Mouse (Mus musculus): ENCODE results near the gene Hid1.

Hid1 gene

DNA sequence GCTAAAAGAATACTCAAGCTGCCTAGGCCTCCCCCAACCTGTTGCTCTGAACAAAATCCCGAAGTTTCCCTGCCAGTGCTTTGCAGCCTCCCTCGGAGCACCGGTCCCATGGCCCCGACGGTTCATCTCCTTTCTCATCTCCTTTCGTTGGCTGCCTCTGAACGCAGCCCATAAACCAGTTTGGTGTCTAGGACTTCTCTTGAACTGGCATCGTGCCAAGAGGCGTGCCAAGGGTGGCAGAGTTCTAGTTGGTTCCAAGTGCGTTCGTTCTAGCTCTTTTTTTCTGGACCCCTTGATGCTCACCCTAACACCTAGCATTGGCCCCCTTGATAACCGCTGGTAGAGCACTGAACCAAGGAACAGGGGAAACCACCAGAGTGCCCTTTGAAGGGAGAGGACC lies 32.3 kb downstream of the Hid1 start:
- peak; percentile 39 for DNase-seq

DNA sequence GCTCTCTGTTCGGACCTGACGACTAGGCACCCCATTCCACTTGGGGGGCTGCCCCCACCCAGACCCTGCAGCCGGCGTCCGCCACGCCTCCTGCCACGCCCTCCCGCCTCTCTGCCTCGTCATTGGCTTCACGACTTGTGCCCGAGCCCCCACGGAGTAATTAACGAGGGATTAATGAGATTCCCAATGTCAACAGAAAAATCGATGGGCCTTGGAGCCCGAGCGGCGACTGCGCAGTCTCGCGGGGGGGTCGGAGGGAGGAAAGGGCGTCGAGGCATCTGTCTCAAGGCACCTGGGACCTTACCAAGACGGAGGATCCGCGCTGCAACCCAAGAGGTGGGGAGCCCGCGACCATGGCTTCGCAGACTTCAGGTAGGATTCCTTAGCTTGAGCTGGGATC lies 33.0 kb downstream of the Hid1 start, which contains the start of gene Otop3:
TSS of gene Otop3 (plus strand) at position 201 of the 400 bp plus-strand sequence.
- no peak for DNase-seq

DNA sequence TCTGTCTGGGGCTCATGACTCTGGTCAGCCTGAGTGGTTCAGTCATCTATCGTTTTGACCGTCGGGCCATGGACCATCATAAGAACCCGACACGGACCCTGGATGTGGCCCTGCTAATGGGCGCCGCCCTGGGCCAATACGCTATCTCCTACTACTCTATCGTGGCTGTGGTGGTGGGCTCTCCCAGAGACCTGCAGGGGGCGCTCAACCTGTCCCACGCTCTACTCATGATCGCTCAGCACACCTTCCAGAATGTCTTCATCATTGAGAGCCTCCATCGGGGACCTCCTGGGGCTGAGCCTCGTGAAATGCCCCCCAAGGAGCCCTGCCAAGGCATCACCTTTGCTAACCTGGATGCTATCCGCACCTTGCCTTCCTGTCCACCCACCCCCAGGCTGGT lies 38.2 kb downstream of the Hid1 start:
- no peak for DNase-seq

GRCm38 (mm10) chr11:115326730-115327129 lies 40.8 kb downstream of the Hid1 start:
- DNase-seq, result no peak

DNA sequence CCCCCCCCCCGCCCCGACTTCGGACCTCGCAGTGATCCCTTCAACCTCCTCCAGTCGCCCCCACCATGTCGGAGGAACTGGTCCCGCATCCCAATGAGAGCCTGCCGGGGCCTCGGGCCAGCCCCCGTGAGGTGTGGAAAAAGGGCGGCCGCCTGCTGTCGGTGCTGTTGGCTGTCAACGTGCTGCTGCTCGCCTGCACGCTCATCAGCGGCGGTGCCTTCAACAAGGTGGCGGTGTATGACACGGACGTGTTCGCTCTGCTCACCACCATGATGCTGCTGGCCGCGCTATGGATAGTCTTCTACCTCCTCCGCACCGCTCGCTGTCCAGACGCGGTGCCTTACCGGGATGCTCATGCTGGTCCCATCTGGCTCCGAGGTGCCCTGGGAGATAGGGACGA lies 44.2 kb downstream of the Hid1 start:
- no peak for DNase-seq

- peak; percentile 75 for DNase-seq
Observed at GRCm38 (mm10) chr11:115321906-115322693, 45.5 kb downstream of the Hid1 start, which contains the start of gene Ush1g. Ush1g (minus strand) TSS chr11:115322041.

GRCm38 (mm10) chr11:115319704-115320383 lies 47.7 kb downstream of the Hid1 start:
- no peak for DNase-seq

DNA sequence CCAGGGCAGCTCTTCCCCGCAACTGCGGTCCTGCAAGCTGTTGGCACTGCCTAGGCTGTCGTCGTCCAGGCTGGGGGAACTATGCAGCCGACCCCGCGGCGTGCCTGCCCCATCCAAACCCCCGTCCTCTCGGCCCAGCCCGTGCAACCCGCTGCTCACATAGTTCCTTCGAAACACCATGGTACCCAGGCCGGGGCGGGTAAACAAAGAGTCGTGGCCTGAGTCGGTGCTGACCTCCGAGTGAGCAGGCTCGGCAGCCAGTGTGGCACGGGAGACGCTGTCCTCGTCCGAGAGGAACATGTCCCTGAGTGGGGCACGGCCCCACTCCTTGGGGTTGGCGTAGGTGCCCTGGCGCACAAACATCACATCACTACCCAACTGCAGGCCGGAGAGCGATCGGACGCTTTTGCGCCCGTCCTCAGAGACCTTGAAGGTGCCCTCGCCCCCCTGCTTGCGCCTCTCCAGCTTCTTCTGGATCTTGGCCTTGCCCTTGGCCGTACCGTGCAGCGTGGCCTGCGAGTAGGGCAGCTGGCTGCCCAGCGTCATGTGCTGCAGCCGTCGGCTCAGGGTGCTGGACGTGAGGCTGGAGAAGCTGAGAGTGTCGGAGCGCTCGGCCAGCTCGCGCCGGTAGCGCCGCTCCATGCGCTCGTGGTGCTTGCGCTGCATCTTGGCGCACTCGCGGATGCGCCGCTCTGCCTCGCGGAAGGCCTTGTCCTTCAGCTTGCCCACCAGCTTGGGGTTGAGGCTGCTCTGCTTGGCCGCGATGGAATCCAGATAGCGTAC lies 49.1 kb downstream of the Hid1 start:
- no peak for DNase-seq

GRCm38 (mm10) chr11:115317204-115317603 lies 50.4 kb downstream of the Hid1 start:
- DNase-seq, result no peak

DNA sequence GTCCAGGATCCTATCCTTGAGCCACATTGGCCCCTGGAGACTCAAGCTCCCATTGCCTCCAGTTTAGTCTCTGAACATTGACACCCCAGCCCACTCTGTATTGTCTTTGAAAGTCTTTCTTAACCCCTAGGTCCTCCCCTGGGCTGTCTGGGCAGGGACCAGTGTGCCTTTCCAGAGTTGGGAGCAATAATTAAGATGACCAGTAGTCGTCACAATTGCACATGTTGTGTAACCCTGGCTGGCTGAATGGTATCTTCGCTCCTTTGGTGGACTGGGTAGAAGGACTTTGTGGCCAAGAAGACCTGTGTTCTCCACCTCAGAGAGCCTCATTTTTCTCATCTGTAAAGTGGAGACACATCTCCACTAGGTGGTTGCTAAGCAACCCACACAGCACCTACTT lies 53.3 kb downstream of the Hid1 start:
- no peak for DNase-seq

- DNase-seq, result no peak
Observed at GRCm38 (mm10) chr11:115308781-115309180, 58.8 kb downstream of the Hid1 start.

DNA sequence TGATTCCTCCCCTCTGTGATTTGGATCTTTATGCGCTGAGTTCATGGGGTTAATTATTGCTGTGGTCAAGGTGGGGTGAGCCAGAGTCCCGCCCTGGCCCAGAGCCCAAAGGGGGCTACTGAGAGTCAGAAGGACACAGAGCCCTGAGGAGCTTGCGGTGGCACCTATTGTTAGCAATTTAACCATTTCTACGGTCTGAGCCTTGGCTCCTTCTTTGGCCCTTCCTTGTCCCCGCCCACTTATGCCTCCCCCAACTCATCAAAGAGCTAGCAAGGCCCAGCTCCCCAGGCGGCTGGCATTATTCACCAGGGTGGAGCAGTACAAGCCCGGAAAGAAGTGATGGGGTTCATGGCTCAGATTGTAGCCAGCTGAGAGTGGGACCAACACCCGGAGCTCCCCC lies 60.7 kb downstream of the Hid1 start, which contains the start of gene Otop2:
TSS of gene Otop2 (plus strand) at position 301 of the 400 bp plus-strand sequence.
- no peak for DNase-seq

- no peak for DNase-seq
Observed at GRCm38 (mm10) chr11:115303167-115303566, 64.4 kb downstream of the Hid1 start.

DNA sequence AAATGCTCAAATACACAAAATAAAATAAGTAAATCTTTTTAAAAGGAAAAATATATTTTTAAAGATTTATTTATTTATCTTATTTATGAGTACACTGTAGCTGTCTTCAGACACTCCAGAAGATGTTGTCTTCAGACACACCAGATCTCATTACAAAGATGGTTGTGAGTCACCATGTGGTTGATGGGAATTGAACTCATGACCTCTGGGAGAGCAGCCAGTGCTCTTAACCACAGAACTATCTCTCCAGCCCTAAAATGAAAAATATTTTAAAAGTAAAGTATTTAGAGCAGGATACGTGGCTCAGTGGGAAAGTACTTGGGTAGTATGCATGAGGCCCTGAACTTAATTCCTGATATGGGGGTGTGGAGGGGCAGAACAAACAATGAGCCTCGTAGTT lies 66.2 kb downstream of the Hid1 start:
- DNase-seq, result no peak

GRCm38 (mm10) chr11:115300745-115301144 lies 66.8 kb downstream of the Hid1 start:
- no peak for DNase-seq

DNA sequence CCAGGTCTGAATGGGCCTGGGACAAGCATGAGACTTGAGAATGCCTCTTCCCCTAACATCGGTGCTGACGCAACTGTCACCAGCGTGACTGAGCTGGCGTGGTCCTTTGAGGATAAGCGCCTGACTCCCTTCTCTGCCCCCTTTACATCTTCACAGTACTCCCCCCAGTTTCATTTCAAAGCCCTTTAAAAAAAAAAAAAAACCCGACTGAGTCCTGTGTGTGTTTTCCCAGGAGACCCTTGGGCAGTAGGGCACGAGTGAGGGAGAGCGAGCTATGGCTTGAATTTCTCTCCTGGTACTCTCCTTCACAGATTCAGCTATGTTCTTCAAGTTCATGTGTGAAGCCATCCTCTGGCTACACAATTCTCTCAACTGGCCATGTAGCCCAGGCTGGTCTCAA lies 69.4 kb downstream of the Hid1 start:
- DNase-seq, result no peak
